Mouse (Mus musculus) spleen, postnatal 36 days (tissue): Measurements from ENCODE around the gene Gse1.

Source experiments
- DNase-seq, 2 experiments: peaks; one replicate each; pipeline ENCODE4 v3.0.0; 2022; ENCODE audit warnings: low spot score in 2 of 2, mixed read lengths in 1 of 2

Gene Gse1

DNA sequence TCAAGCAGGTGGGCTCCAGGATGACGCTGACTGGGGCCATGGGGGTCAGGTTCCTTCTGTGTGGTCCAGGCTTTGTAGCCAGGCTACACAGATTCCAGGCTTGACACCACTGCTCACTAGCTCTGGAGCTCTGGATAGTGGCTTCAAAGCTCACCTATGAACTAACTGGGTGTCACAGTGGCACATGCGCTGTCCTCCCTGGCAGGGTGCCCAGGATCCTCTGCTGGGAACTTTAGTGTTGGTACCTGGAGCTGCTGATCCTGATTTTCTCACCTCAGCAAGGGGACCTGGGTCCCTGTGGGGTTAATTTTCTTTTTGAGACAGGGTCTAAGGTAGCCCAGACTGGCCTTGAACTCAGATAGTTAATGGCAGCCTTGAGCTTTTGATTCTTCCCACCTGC is 173.0 kb downstream of the Gse1 start:
- no peak for DNase-seq

- DNase-seq, result no peak
These were observed 173.5 kb downstream of the Gse1 start for GRCm38 (mm10) chr8:120401712-120402111.

GRCm38 (mm10) chr8:120403606-120404269 is 175.5 kb downstream of the Gse1 start:
- DNase-seq, result no peak

DNA sequence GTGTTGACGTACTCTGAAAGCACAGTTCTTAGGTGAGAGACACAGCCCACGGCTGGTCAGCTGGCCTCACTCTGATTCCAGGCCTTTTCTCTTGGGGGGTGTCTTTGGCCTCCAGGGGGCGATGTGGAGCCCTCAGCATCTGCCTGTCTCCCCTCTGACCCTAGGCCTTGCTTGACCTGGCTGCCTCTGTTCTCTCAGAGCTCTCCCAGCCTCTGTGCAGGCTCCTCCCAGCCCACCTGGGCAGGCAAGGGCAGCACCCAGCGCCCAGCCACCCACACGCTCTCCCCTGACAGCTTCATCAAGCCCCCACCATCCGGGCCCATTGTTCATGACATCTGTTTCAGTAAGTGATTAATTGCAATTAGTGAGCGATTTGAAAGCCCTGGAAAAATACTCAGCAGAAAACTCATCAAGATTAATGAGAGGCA is 176.4 kb downstream of the Gse1 start:
- peak; percentile 52 to 55 for DNase-seq

GRCm38 (mm10) chr8:120406008-120406632 is 177.9 kb downstream of the Gse1 start:
- no peak for DNase-seq

DNA sequence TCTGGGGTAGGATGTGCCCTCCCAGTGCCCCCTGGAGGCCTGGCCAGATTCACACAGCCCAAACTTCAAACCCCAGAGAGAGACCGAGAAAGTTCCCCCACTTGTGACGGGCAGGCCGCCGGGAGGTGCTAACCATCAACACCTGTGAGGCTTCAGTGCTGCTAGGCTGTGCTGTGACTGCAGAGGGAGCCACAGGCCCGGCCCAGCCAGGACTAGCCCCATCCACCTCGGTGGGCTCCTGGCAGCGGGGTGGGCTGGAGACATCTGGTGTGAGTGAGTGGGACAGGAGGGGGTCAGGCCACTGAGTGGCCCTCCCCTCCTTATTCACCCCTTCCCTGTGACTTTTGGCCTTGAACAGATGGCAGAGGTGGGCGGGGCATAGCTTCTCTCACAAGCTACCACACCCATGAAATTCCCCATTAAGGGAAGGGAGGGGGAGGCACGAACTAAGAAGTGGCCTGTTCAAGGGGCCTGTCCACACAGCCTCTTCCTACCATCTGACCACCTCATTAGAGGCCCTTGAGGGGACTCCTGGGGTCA is 179.5 kb downstream of the Gse1 start:
- peak; percentile 55 to 61 for DNase-seq

DNA sequence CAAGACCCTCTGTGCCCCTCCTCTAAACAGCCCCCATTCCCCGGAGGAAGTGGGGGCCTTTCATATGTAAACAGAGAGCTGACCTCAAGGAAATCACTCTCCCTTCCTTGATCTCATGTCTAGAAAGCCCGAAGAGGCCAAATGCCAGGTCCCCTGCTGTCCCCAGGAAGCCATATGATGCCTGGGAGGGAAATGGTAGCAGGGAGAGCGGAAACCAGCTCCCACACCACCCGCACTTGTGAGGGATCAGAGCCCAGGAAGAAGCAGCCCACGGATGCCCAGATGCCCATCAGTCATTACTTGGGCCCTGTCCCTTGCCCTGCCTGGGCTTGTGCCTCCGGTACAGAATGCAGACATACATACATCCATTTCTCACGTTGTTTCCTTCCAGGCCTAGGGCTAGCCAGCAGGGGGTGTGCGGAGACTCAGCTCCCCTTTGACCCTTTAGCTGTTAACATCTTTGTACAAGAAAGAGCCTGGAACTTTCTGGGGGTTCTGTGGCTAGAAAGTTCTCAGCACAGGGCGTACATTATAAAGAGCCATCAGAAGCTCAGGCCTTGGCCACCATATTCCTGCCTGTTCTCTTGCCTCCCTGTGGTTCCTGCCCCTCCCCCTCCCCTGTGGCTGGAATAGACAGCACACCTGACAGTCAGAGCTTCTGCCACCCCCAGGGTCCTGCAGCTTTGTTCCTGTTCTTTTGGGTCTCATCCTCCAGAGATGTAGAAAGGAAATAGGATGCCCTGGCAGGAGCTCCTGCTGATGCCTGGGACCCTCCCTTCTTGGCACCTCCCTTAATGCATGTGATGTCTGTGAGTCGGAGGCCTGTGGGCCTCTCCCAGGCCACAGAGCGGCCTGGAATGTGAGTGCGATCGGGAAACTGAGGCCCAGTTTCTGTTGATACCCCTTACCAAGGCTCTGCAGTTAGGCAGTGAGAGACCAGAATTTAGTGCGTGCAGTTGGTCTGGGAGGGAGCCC is 180.3 kb downstream of the Gse1 start:
- no peak for DNase-seq

DNA sequence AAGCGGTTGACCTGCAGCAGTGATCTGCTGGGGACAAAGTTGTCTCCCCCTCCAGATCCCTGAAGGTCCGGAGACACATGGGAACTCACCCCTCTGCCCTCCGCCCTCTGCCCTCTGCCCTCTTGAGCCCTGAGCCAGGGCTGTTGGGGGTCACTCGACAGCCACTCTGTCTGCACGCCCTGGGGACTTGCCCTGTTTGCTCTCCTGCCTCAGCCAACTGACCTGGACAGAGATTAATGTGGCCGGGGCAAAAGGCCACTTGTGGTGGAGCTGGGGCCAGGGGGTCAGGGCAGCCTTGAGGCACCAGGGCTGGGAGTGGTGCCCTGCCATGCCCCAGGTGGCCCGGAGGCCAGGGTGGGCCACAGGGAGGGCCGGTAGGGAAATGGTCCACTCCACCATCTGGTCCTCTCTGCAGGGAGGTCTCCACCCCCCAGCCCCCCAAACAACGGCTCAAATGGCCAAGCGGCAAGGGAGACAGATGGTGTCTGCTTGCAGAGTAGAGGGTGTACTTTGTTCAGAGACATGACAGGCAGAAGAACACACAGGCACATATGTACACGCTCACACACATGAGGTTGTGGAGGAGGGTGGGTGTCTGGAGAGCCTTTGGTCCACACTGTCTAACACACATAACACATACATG is 181.2 kb downstream of the Gse1 start:
- DNase-seq, result no peak

DNA sequence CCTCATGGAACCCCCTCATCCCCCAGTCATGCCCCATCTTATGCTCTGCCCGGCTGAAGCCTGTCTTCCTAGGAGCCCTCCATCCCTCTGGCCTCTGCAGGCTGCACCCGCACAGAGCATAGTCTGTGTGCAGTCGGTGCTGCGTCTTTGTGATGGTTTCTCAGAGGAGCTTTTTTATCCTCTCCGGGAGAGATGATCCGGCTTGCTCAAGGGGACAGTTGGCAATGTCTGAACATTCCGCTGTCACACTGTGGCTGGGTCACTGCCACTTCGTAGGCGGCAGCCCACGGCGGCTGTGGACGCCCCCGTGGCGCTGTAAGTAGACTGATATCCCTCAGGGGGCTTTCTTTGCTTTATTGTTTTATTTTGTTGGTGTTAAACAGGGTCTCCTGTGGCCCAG is 182.8 kb downstream of the Gse1 start:
- DNase-seq, result no peak

GRCm38 (mm10) chr8:120411862-120412261 is 183.6 kb downstream of the Gse1 start:
- DNase-seq, result no peak

- no peak for DNase-seq
These were observed 184.1 kb downstream of the Gse1 start for GRCm38 (mm10) chr8:120412357-120412756.

DNA sequence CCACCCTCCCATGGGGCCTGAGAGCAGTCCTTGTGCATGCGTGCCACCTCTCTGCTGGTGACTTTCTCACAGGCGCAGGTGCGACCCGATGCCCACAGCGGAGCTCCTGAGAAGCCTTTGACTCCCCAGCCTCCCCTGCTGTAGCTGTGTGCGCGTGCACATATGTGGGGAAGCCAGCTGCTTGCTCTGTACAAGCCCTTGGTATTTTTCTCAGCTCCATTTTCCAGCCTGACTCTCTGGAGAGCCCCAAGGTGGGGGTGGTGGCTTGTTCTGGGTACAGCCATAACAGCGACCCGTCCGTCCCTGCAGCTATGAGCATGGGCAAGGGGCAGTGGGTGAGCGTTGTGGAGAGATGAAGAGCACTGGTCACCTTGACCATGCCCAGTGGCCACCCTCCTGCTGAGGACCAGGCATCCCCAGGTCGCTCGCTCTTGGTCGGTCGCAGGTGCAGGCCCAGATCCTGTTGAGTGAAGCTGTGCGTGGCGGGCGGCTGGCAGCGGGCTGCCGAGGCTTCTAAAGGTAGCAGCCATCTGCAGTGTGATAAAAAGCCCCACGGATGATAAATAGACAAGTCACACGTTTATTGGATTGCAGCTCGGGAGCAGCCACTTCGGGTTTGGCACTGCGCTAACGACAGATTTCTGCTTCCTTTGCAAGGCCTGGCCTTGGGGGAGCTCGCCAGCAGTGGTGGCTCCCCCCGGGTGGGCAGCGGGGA is 184.8 kb downstream of the Gse1 start:
- no peak for DNase-seq

DNA sequence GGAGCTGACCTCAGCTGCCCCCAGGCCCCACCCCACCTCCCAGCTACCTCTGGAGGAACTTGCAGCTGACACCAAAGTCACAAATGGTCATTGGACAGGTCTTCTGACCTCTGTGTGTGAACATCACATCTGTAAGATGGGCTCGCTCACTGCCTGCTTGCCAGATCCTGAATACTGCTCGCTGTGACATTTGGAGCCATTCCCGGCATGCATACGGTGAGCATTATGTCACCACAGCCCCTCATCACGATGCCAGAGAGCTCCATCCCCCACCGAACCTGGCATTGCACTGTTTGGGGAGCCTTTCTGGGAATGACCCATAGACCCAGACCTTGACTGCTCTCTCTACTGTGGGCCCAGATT is 185.4 kb downstream of the Gse1 start:
- no peak for DNase-seq

DNA sequence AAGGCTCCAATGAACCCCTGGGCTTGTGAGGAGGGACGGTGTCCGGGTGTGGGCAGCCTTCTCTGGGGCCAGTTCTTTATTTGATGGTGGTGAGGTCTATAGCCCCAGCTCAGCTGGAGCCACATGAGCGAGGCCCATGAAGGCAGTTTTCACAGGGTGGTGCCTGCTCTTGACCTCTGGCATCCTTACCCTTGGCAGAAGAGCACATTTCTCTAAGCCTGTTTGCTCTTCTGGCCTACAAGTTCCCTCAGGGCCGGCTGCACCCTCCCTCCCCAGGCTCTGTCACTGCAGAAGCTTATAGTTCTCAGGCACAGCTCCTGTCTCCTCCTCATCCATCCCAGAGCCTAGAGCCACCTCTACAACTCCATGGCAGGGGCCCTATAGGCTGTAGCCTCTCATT is 186.0 kb downstream of the Gse1 start:
- no peak for DNase-seq

DNA sequence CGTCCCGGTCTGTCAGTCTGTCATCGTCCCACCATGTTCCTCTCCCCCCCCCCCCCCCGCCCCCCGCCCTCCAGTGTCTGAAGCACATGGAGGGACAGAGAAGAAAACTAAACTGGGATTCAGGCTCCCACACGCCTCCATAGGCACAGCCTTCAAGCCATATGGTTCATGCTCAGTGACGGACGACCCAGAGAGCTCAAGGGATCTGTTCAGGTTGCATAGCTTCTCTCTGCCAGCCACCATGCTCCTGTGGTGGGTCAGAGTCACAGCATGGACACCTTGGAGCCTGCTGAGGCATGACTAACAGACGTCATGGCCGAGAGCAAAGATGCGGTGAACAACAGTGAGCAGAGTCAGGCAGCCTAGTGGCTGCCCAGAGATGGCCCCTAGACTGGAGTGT is 187.2 kb downstream of the Gse1 start:
- no peak for DNase-seq

GRCm38 (mm10) chr8:120416173-120416521 is 187.9 kb downstream of the Gse1 start:
- no peak for DNase-seq

GRCm38 (mm10) chr8:120416522-120417394 is 188.5 kb downstream of the Gse1 start:
- DNase-seq, result peak; percentile 52 to 63

- DNase-seq, result no peak
These were observed 189.9 kb downstream of the Gse1 start for GRCm38 (mm10) chr8:120418188-120418587.

GRCm38 (mm10) chr8:120419675-120420074 is 191.4 kb downstream of the Gse1 start:
- no peak for DNase-seq

DNA sequence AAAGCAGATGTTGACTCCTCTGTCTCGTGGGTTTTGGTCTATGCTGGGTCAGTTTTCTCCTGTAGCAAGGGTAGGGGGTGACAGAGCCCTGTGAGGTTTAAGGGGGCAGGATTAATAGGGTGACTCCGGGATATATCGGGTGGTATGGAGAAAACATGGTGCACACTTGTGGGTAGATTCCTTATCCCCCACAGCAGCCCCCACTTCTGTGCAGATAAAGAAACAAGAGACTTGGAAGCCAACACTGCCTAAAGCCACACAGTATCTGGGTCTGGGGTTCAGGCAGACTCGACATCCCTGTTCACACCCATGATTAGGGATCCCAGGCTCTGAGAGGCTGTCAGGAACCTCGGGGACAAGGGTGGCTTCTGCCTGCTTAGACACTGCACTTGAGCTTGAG is 192.0 kb downstream of the Gse1 start:
- no peak for DNase-seq
